Mouse (Mus musculus) liver, embryonic 14.5 days (tissue): ENCODE results near the gene Olfr324. TPM values are rescaled to one million over a fixed set of nuclear protein-coding genes. Genes with fewer than 3 reads are reported as not detected.

ENCODE experiments used
- ATAC-seq: fragments of 200-750 bp; cut with Nextera tagmentation; 2 replicates; pipeline ENCODE4 v1.8.0; 2017; ENCODE audit warnings: moderate number of reproducible peaks, mild to moderate bottlenecking, moderate library complexity; ENCODE audit not compliant: insufficient read depth
- DNase-seq, 3 experiments: peaks; one replicate each; pipeline ENCODE4 v3.0.0-alpha.2; 2012 to 2013; ENCODE audit warnings: low read depth in 3 of 3, low spot score in 3 of 3
- H3K27ac ChIP-seq: fragments of 300-500 bp; sonication (generic); 2 replicates; pipeline ENCODE4 v1.5.1; 2014; ENCODE audit warnings: moderate library complexity, mild to moderate bottlenecking, control low read depth, inconsistent platforms
- H3K27me3 ChIP-seq: fragments of 300-500 bp; sonication (generic); 2 replicates; pipeline ENCODE4 v1.6.1; 2014; ENCODE audit warnings: mild to moderate bottlenecking, low read length, moderate library complexity; ENCODE audit not compliant: control insufficient read depth, insufficient read depth
- H3K36me3 ChIP-seq: fragments of 300-500 bp; sonication (generic); replicated peaks from 2 replicates; pipeline ENCODE4 v1.6.1; 2014; ENCODE audit warnings: low read depth; ENCODE audit not compliant: control insufficient read depth, insufficient read depth
- H3K4me1 ChIP-seq, 2 experiments: fragments of 200-500 bp in 1 of 2; fragments of 300-500 bp in 1 of 2; sonication (generic) in 1 of 2; replicated peaks; 2 replicates each; pipeline ENCODE4 v1.6.1; 2012 to 2014; ENCODE audit warnings: antibody characterized with exemption in 1 of 2, inconsistent platforms in 1 of 2, low read length in 1 of 2; ENCODE audit not compliant: control insufficient read depth in 2 of 2, insufficient read depth in 2 of 2
- H3K4me2 ChIP-seq: fragments of 300-500 bp; sonication (generic); 2 replicates; pipeline ENCODE4 v1.6.1; 2014; ENCODE audit warnings: low read depth, mild to moderate bottlenecking, control low read depth, moderate library complexity
- H3K4me3 ChIP-seq, 2 experiments: fragments of 200-500 bp in 1 of 2; fragments of 300-500 bp in 1 of 2; sonication (generic) in 1 of 2; 2 replicates each; pipeline ENCODE4 v1.5.1; 2012 to 2014; ENCODE audit warnings: low read depth in 2 of 2, low read length in 2 of 2, mild to moderate bottlenecking in 2 of 2, control low read depth in 1 of 2, inconsistent platforms in 1 of 2, moderate library complexity in 1 of 2; ENCODE audit not compliant: insufficient read depth in 1 of 2
- H3K9ac ChIP-seq: fragments of 300-500 bp; sonication (generic); replicated peaks from 2 replicates; pipeline ENCODE4 v1.6.1; 2014; ENCODE audit warnings: mild to moderate bottlenecking, control low read depth, moderate library complexity
- H3K9me3 ChIP-seq: fragments of 300-500 bp; sonication (generic); 2 replicates; pipeline ENCODE4 v1.6.1; 2016; ENCODE audit warnings: low read length, mixed read lengths; ENCODE audit not compliant: control insufficient read depth
- CTCF ChIP-seq: IDR thresholded peaks from 2 replicates; pipeline ENCODE4 v1.5.1; 2016; ENCODE audit warnings: antibody characterized with exemption, low read depth, control low read depth
- EP300 ChIP-seq: IDR thresholded peaks from 2 replicates; pipeline ENCODE4 v1.6.1; 2016; ENCODE audit warnings: antibody characterized with exemption, low read depth
- WGBS: fragments of 180-500 bp; shearing (Covaris S2); extraction: QIAGEN DNeasy Blood & Tissue Kit; methylation state at CpG from one replicate; pipeline ENCODE4 v1.1.7; 2014; ENCODE audit not compliant: insufficient replicate concordance; 5-methylcytosine and 5-hydroxymethylcytosine counted together
- polyA plus RNA-seq, 2 experiments: library from polyadenylated mRNA; depleted of rRNA in 1 of 2; stranded (reverse) in 1 of 2; unstranded in 1 of 2; fragments of >200 nt; fragmentation: Nextera tagmentation in 1 of 2; extraction: Ambion mirVana in 1 of 2; gene quantifications; 2 replicates each; pipeline versions ENCODE4 v1.2.1 to v1.2.3; 2012 to 2014

The Olfr324 gene
- polyA plus RNA-seq, 2 experiments = not detected

- Histone ChIP-seq H3K36me3 (no peaks in the 10 kb centered on the region), H3K9me3 (no peaks in the 10 kb centered on the region), H3K4me3 (no peak overlapping the region), H3K4me2 (no peak overlapping the region), H3K9ac (no peak overlapping the region), H3K4me1 (peaks cover 3 to 8% of the 10 kb centered on the region in 2 experiments; a peak in 1 of 4 replicates), H3K27me3 (no peaks in the 10 kb centered on the region), H3K27ac (no peak overlapping the region)
- TF ChIP-seq CTCF (no peak), EP300 (no peak)
- 59% methylated on average over 6 of the region's 6 CpGs for WGBS
- ATAC-seq (no peak), DNase-seq (no peak)
Observed at GRCm38 (mm10) chr11:58602800-58603560, 8.1 kb downstream of the Olfr324 start.

- Histone ChIP-seq H3K4me1 (peaks cover 3 to 8% of the 10 kb centered on the region in 2 experiments; a peak in 1 of 4 replicates), H3K27me3 (no peaks in the 10 kb centered on the region), H3K4me3 (no peak overlapping the region), H3K36me3 (no peaks in the 10 kb centered on the region), H3K27ac (no peak overlapping the region), H3K4me2 (no peak overlapping the region), H3K9ac (no peak overlapping the region), H3K9me3 (no peaks in the 10 kb centered on the region)
- TF ChIP-seq EP300 (no peak), CTCF (no peak)
- no peak for ATAC-seq
- DNase-seq = no peak
- WGBS = 45% methylated on average over 2 of the region's 2 CpGs
Observed at GRCm38 (mm10) chr11:58604688-58605087, 9.8 kb downstream of the Olfr324 start.

DNA sequence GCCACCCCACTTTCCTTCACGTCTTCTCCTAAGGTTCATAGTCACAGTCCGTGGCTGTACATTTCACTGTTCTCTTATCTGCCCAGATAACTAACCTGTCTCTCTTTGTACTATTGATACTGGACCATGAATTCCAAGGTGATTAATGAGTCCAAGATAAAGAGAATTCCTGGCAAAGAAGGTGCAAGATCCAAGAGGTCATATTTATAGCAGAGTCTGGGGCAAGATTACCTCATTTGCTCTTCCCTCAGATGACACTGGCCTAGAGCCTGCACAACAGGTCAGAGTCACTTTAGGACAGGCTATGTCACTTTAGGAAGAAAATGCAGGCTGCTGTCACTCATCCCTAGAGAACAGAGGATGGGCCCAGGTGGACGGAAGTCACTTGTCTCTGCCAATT lies 10.3 kb downstream of the Olfr324 start:
- DNase-seq (no peak), ATAC-seq (no peak)
- H3K36me3 ChIP-seq = no peaks in the 10 kb centered on the region
- TF ChIP-seq CTCF (no peak), EP300 (no peak)
- H3K27ac ChIP-seq = no peak overlapping the region
- no peak overlapping the region for H3K9ac ChIP-seq
- 46% methylated on average over 3 of the region's 3 CpGs for WGBS
- no peaks in the 10 kb centered on the region for H3K9me3 ChIP-seq
- H3K4me3 ChIP-seq = no peak overlapping the region
- H3K4me2 ChIP-seq = no peak overlapping the region
- peaks cover 3 to 8% of the 10 kb centered on the region in 2 experiments; a peak in 1 of 4 replicates for H3K4me1 ChIP-seq
- no peaks in the 10 kb centered on the region for H3K27me3 ChIP-seq

DNA sequence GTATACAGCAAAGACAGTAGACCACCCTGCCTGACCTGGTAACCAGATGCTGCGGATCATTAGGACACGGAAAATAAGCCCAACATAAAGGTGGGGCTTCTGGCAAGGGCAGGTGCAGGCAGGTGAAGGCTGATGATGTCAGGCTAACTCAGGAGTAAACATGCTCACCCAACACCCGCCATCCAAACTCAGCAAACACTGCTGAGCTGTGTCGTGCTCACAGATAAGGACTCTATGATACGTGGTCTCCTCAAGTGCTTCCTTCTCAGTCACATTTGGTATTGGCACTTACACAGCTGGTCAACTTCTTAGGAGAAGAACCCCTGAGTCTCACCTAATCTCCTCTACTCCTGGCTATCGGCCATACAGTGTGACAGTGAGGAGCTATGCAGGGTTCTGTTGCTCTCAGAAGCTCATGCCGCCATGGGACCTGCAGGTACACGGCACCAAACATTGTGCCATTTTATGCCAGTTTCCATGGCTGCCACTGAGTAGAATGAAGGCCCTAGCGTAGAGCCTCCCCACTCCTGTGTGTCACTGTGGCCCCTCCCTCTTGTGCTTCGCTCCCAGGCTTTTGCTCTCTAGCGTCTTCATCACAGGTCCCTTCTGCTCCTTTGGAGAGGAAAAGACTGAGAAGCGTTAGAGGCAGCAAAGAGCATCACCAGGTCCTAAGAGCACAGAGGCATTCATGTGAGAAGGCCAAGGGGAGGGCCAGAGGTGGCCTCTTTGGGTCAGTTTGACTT lies 11.4 kb downstream of the Olfr324 start:
- peaks cover 3 to 8% of the 10 kb centered on the region in 2 experiments; a peak in 1 of 4 replicates for H3K4me1 ChIP-seq
- no peak for ATAC-seq
- 60% methylated on average over 12 of the region's 12 CpGs for WGBS

GRCm38 (mm10) chr11:58607030-58607429 lies 12.1 kb downstream of the Olfr324 start:
- no peaks in the 10 kb centered on the region for H3K27me3 ChIP-seq
- no peaks in the 10 kb centered on the region for H3K9me3 ChIP-seq
- H3K4me3 ChIP-seq = no peak overlapping the region
- no peak overlapping the region for H3K4me2 ChIP-seq
- H3K4me1 ChIP-seq = peaks cover 3 to 8% of the 10 kb centered on the region in 2 experiments; a peak in 1 of 4 replicates
- TF ChIP-seq EP300 (no peak), CTCF (no peak)
- no peak overlapping the region for H3K9ac ChIP-seq
- no peak for DNase-seq
- 63% methylated on average over 6 of the region's 6 CpGs for WGBS
- H3K36me3 ChIP-seq = no peaks in the 10 kb centered on the region
- no peak overlapping the region for H3K27ac ChIP-seq
- ATAC-seq = no peak

More for the DNA sequence above, 11.4 kb downstream of the Olfr324 start:
- Histone ChIP-seq H3K27me3 (no peaks in the 10 kb centered on the region), H3K4me3 (no peak overlapping the region), H3K27ac (no peak overlapping the region), H3K4me2 (no peak overlapping the region), H3K9ac (no peak overlapping the region), H3K36me3 (no peaks in the 10 kb centered on the region), H3K9me3 (no peaks in the 10 kb centered on the region)
- TF ChIP-seq CTCF (no peak), EP300 (no peak)
- no peak for DNase-seq
